Mouse (Mus musculus) CH12.LX (cell line): ENCODE measurements at regions not wholly inside any gene's neighbourhood (a gene's known extent, or its start where the extent isn't known, plus 50 kb on each side); places are given as distances from the start of the nearest gene placed in this dataset.

Experiments used
- CTCF ChIP-seq, 2 experiments: IDR thresholded peaks in 1 of 2; conservative IDR thresholded peaks in 1 of 2; 2 replicates each; pipeline ENCODE4 v1.5.1; 2011 to 2012; ENCODE audit warnings: low read depth in 2 of 2, low read length in 2 of 2, improper control_type of control experiment in 1 of 2, inconsistent platforms in 1 of 2, mild to moderate bottlenecking in 1 of 2, moderate library complexity in 1 of 2
- EP300 ChIP-seq: IDR thresholded peaks from 2 replicates; pipeline ENCODE4 v1.6.1; 2011; ENCODE audit warnings: low read length, improper control_type of control experiment
- GABPA ChIP-seq: IDR thresholded peaks from 2 replicates; pipeline ENCODE4 v1.6.1; 2012; ENCODE audit warnings: low read depth, low read length, improper control_type of control experiment, inconsistent platforms; ENCODE audit not compliant: insufficient replicate concordance
- HCFC1 ChIP-seq: IDR thresholded peaks from 2 replicates; pipeline ENCODE4 v1.6.1; 2012; ENCODE audit warnings: low read depth, mild to moderate bottlenecking, inconsistent platforms, low read length, improper control_type of control experiment
- JUN ChIP-seq: IDR thresholded peaks from 2 replicates; pipeline ENCODE4 v1.6.1; 2011; ENCODE audit warnings: low read depth, mild to moderate bottlenecking, low read length, improper control_type of control experiment, moderate library complexity; ENCODE audit not compliant: insufficient read depth
- MAFK ChIP-seq: IDR thresholded peaks from 2 replicates; pipeline ENCODE4 v1.6.1; 2011; ENCODE audit warnings: low read length, improper control_type of control experiment; ENCODE audit not compliant: insufficient replicate concordance
- MAX ChIP-seq: IDR thresholded peaks from 2 replicates; pipeline ENCODE4 v1.6.1; 2011; ENCODE audit warnings: low read length, improper control_type of control experiment
- POLR2A ChIP-seq: IDR thresholded peaks from 2 replicates; pipeline ENCODE4 v1.6.1; 2011; ENCODE audit warnings: low read depth, mild to moderate bottlenecking, improper control_type of control experiment, low read length
- RCOR1 ChIP-seq: conservative IDR thresholded peaks from 2 replicates; pipeline ENCODE4 v1.6.1; 2012; ENCODE audit warnings: low read depth, mild to moderate bottlenecking, inconsistent platforms, low read length, improper control_type of control experiment
- SIN3A ChIP-seq: IDR thresholded peaks from 2 replicates; pipeline ENCODE4 v1.6.1; 2012; ENCODE audit warnings: low read length, improper control_type of control experiment, inconsistent platforms
- USF1 ChIP-seq: IDR thresholded peaks from 2 replicates; pipeline ENCODE4 v1.6.1; 2014; ENCODE audit warnings: low read depth, mild to moderate bottlenecking, inconsistent platforms, low read length, improper control_type of control experiment
- USF2 ChIP-seq: conservative IDR thresholded peaks from 2 replicates; pipeline ENCODE4 v1.6.1; 2011; ENCODE audit warnings: low read depth, low read length, improper control_type of control experiment
- ZC3H11A ChIP-seq: IDR thresholded peaks from 2 replicates; pipeline ENCODE4 v1.6.1; 2012; ENCODE audit warnings: low read depth, mild to moderate bottlenecking, inconsistent platforms, low read length, improper control_type of control experiment

GRCm38 (mm10) chr10:66951231-66951822 lies 144.6 kb upstream of the Jmjd1c start:
- no peak for TF ChIP-seq ZC3H11A
- no peak for TF ChIP-seq USF2
- peak; percentile 60 for TF ChIP-seq JUN
- TF ChIP-seq POLR2A, result peak; percentile 33
- no peak; the same call in 1 of the 2 replicates for TF ChIP-seq HCFC1
- TF ChIP-seq USF1, result no peak
- TF ChIP-seq MAX, result no peak
- TF ChIP-seq SIN3A, result no peak
- no peak for TF ChIP-seq CTCF (conservative IDR thresholded peaks at IDR 0.05 in 1 of 2, IDR thresholded peaks at IDR 0.05 in 1 of 2; ENCODE audit: low read depth in 2 of 2, low read length in 2 of 2)
- TF ChIP-seq GABPA, result no peak
- TF ChIP-seq MAFK, result 0 out of 2 replicates have a peak, but pooled peaks have one; percentile 25
- TF ChIP-seq EP300, result peak; percentile 79
- TF ChIP-seq RCOR1, result peak; percentile 88; the same call in 1 of the 2 replicates
